Mouse (Mus musculus): ENCODE measurements around the gene Enah.

Enah gene

DNA sequence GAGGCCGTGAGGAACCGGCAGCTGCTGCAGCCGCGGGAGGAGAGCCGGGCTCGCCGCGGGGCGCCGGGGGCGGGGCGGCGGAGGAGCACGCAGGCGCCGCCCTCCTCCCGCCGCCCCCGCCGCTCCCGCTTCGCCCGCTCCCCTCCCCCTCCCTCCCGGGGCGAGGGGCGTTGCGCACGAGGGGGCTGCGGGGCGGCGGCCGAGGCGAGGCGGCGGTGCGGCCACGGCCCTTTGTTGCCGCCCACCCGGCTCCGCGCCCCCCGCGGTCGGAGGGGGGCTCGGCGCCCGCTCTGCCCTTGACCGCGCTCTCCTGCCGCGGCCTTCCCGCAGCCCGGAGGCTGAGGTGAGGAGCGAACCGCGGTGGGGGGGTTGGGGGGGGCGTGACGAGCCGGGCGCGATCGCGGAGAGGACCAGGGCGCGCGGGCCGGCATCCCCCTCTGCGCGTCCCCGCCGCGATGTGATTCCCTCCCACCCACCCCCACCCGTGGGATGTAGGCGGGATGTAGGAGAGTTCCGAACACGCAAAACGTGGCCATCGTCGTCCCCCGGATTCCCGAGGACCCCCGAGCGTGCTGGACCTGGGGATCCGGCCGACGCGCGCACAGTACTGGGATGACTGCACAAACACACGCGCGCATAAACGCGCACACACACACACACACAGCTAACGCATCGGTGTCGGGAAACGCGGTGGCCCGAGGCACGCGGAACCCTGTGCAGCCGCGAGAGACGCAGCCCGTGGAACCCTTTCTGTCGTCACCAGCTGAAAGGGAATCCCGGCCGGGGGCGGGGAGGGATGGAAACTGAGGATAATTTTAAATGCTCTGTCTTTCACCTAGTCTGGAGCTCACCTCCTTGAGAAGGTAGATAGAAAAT, at the start of gene Enah:
Gene Enah, minus strand, starts transcription at position 65 of the 876 bp plus-strand sequence.
- peak in 1 of 2 experiments; percentile 49 for DNase-seq (ENCODE audit: low spot score in 2 of 2)

- DNase-seq (ENCODE audit: low spot score in 2 of 2) = no peak
These were observed 48.3 kb upstream of the Enah start for GRCm38 (mm10) chr1:182068136-182068535.

DNA sequence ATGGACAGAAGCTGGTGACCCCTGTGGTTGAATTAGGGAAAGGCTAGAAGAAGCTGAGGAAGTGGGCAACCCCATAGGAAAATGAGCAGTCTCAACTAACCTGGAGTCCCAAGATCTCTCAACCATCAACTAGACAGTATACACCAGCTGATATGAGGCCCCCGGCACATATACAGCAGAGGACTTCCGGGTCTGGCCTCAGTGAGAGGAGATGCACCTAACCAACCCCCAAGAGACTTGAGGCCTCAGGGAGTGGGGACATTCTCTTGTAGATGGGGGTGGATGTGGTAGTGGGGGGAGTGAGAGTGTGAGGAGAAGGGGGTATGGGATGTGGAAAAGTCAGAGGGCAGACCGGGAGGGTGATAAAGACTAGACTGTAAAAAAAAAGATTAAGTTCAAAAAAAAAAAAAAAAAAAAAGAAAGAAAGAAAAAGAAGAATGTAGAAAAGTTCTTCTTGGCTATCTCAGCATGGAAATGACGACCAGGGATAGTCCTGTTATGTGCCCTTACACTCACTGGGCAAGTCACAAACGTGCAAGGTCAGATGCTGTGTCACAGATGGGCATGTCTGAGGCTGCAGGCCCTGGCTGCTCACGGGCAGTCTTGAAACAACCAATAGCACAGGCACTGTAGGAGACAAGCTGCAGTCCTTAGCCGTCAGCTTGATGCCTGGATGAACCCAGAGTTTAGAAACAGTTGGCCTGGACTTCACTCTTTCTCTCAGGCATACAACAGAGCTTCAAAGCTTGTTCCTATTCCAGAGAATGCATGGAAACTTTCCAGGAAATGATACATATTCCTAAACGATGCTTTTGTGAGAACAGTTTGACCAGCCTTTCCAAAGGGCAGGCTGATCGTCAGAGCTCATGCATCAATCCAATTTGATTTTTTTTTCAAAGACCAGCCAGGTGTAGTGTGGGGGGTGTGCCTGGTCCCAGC, 47.0 kb upstream of the Enah start:
- DNase-seq (ENCODE audit: low spot score in 2 of 2) = no peak

- no peak for DNase-seq (ENCODE audit: low spot score in 2 of 2)
These were observed 43.9 kb upstream of the Enah start for GRCm38 (mm10) chr1:182063716-182064115.

DNA sequence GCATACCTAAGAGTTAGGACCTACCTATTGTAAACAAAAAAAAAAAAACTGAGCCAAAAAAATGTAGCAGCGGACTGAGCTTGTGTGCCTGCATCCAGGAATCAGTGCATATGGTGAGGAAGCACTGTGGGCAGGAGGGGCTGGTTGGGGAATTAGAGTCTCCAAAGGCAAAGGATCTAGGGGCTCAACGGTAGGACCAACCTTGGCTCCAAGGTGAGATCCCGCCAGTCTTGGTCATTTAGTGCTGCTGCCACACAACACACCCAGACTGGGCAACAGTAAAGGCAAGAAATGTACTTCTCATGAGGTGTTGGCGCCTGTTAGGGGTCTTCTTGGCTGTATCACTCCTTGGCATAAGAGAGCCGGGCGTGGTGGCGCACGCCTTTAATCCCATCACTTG, 43.0 kb upstream of the Enah start:
- no peak for DNase-seq (ENCODE audit: low spot score in 2 of 2)

DNA sequence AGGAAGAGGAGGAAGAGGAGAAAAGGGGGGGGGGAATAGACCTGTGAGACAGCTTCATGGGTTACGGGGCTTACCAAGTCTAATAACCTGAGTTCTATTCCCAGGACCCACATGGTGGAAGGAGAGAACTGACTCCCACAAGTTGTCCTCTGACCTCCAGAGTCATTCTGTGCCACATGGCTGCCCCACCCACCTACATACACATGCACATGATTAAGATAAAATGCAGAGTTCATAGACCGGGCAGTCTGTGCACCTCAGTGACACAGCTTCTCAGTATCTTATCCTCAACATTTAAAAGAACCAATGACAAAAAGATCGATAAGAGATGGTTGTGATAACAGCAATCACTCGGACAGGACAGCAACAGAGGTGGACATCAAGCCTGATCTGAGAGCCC, 41.4 kb upstream of the Enah start:
- no peak for DNase-seq (ENCODE audit: low spot score in 2 of 2)

DNA sequence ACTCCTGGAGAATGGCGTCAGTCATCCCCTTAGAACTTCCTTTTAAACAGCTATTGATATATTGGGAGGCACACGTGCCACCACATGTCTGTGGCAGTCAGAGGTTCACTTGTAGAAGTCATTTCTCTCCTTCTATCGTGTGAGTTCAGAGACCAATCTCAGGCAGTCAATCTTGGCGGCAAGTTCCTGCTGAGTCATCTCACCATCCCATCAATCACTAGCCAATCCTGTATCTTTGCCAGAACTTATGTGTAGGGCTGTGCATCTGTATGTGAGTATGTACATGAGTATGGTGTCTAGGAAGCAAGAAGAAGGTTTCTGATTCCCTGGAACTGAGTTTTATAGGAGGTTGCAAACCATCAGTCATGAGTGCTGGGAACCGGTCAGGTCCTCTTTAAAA, 40.0 kb upstream of the Enah start:
- no peak for DNase-seq (ENCODE audit: low spot score in 2 of 2)

- DNase-seq (ENCODE audit: low spot score in 2 of 2) = no peak
These were observed 38.2 kb upstream of the Enah start for GRCm38 (mm10) chr1:182057998-182058397.

- DNase-seq (ENCODE audit: low spot score in 2 of 2) = no peak
These were observed 35.3 kb upstream of the Enah start for GRCm38 (mm10) chr1:182055122-182055521.

- DNase-seq (ENCODE audit: low spot score in 2 of 2) = no peak
These were observed 34.9 kb upstream of the Enah start for GRCm38 (mm10) chr1:182054651-182055050.

DNA sequence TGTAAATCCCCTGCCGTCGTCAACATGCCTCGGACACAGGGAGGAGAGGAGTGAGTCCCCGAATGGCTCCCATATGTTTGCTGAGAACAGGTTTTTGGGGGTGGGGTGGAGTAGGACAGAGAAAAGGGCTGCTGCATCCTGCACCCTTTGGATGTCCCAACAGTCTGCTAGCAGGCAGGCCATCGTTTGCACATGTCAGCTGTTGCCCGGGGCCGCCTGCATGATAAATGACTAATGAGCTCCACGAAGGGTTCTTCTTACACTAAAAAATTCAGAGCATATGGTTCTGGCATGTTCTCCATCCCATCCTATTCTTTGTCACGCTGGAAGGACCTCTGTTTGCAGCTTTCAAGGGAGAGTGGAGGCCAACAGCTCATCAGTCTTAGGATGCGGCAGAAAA, 33.2 kb upstream of the Enah start:
- DNase-seq (ENCODE audit: low spot score in 2 of 2) = no peak

GRCm38 (mm10) chr1:182052385-182052784, 32.6 kb upstream of the Enah start:
- no peak for DNase-seq (ENCODE audit: low spot score in 2 of 2)

DNA sequence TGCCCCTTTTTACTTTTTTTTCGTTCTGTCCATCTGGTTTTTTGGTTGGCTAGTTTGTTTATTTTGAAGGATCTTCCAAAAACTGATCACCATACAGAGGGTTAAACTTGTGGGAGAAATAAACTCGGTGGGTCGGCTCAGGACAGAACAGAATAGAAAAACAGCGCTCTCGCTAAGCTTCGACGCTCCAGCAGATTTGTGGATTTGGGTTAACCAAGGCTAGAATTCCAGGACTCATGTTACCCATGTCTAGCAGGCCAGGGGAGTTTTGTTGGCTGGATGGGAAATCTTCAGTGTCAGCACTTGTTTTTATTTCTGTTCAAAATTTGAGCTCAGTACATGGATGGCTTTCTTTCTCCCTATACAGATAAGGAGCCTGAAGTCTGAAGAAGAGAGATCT, 30.0 kb upstream of the Enah start:
- no peak for DNase-seq (ENCODE audit: low spot score in 2 of 2)

DNA sequence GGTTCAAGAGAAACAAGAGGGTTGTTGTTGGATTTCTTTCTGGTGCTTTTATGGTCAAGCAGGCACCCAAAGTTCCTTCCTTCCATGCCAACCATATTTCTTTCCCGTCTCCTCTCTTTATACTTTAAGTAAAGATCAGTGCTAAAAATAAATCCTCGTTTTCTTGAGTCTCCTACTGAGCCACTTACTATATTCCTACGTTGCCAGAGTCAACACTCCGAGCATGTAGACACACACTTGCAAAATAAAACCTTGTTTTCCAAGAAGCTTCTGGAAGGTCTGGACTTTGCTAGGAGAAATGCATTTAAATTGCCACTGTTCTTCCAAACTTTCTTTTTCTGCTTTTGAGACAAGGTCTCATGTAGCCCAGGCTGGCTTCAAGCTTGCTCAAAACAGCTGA, 28.3 kb upstream of the Enah start:
- no peak for DNase-seq (ENCODE audit: low spot score in 2 of 2)

DNA sequence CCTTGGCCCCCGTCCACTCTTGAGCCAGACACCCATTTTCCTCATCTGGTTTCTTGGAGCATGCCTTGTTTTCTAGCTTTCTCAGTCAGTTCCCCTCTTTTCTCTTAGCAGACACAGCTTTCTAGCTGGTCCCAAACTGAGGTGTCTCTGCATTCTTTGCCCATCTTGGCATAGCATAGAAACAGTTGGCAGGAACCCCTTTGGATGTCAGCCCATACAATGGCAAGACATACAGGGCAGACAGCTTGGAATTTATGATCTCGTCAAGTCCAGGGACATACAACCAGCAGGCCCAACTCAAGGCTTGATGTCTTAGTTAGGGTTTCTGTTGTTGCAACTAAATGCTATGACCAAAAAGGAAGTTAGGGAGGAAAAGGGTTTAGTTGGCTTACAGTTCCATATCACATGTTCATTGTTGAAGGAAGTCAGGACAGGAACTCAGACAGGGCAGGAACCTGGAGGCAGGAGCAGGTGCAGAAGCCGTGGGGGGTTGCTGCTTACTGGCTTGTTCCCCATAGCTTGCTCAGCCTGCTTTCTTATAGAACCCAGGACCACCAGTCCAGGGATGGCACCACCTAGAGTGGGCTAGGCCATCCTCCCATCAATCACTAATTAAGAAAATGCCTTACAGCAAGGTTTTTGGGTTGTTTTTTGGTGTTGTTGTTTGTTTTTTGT, 27.4 kb upstream of the Enah start:
- no peak for DNase-seq (ENCODE audit: low spot score in 2 of 2)

GRCm38 (mm10) chr1:182045208-182045607, 25.4 kb upstream of the Enah start:
- no peak for DNase-seq (ENCODE audit: low spot score in 2 of 2)

DNA sequence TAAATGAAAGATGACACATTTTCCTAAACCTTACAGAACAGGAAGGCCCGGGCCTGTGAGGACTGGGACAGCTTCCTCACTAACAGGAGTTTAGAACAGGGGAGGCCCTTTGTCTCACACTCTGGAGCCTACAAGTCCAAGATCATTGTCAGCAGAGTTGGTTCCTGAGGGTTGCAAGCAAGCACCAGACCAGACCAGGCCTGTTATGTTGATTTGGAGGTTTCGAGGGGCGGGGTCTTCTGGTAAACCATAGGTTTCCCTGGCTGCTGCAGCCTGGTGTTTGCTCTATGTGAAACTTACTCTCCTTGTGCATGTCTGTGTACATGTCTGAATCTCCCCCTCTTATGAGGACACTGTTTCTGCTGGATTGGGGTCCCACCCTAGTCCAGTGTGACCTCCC, 20.7 kb upstream of the Enah start:
- DNase-seq (ENCODE audit: low spot score in 2 of 2) = no peak

DNA sequence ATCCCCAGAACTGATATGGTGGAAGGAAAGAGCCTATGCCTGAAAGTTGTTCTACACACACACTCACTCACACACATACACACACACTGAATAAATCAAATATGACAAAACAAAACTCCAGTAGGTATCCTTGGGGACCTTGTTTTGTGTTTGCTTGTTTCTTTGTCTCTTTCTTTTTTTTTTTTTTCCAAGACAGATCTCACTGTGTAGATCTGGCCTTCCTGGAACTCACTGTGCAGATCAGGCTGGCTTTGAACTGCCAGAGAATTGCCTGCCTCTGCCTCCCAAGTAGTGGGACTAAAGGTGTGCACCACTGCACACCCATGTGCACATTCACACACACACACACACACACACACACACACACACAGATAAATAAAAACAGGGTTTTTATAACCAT, 12.0 kb upstream of the Enah start:
- DNase-seq (ENCODE audit: low spot score in 2 of 2) = no peak

GRCm38 (mm10) chr1:182031066-182031465, 11.3 kb upstream of the Enah start:
- no peak for DNase-seq (ENCODE audit: low spot score in 2 of 2)

- DNase-seq (ENCODE audit: low spot score in 2 of 2) = no peak
These were observed 10.3 kb upstream of the Enah start for GRCm38 (mm10) chr1:182029989-182030649.
